Mouse (Mus musculus) hematopoietic multipotent progenitor cell, adult 10-12 weeks (in vitro differentiated cells): Measurements from ENCODE around the gene Prss33. TPM values are rescaled to one million over a fixed set of nuclear protein-coding genes. Genes with fewer than 3 reads are reported as not detected.

Source experiments
- polyA plus RNA-seq: library from polyadenylated mRNA; stranded (reverse); fragments of >175 nt; gene quantifications from 2 replicates; pipeline ENCODE4 v1.2.3, GENCODE M21; 2012; ENCODE audit warnings: low replicate concordance

Prss33 gene
- 0.54 and 1.6 TPM in 2 replicates for polyA plus RNA-seq

GRCm38 (mm10) chr17:23836006-23836575, at the start of gene Prss33:
TSS of gene Prss33 (minus strand) at chr17:23836056.

GRCm38 (mm10) chr17:23880576-23880975, 44.7 kb upstream of the Prss33 start, which contains the start of the genes Dcpp1 and Dcpp2:
TSS of gene Dcpp1 (plus strand) at chr17:23880876.
TSS of gene Dcpp2 (plus strand) at chr17:23880880.

GRCm38 (mm10) chr17:23867756-23868155, 31.9 kb upstream of the Prss33 start, which contains the start of gene Prss21:
TSS of gene Prss21 (plus strand) at chr17:23868056.

GRCm38 (mm10) chr17:23843812-23844273, 8.0 kb upstream of the Prss33 start, which contains the start of the genes Prss32 and Prss41:
TSS of gene Prss32 (plus strand) at chr17:23843855.
TSS of gene Prss41 (minus strand) at chr17:23844172.

GRCm38 (mm10) chr17:23829064-23829619, 6.7 kb downstream of the Prss33 start, which contains the start of gene Elob:
TSS of gene Elob (minus strand) at chr17:23829136.

GRCm38 (mm10) chr17:23790269-23791078, 45.4 kb downstream of the Prss33 start, which contains the start of gene Srrm2:
TSS of gene Srrm2 (plus strand) at chr17:23790532.

GRCm38 (mm10) chr17:23785561-23786471, 50.0 kb downstream of the Prss33 start, which contains the start of gene Flywch2:
TSS of gene Flywch2 (minus strand) at chr17:23786081.

Other genes starting within 250 kb of the Prss33 start
- gene Zfp13, start 236.6 kb downstream of the Prss33 start, polyA plus RNA-seq, result 0.14 and 0.28 TPM in 2 replicates
- gene Zscan10, start 235.2 kb downstream of the Prss33 start, polyA plus RNA-seq, result not detected in 2 replicates
- gene Mmp25, start 190.8 kb downstream of the Prss33 start, polyA plus RNA-seq, result 6.0 and 11.0 TPM in 2 replicates
- 0.13 and 0.51 TPM in 2 replicates for gene Bicdl2, start 175.6 kb downstream of the Prss33 start, polyA plus RNA-seq
- gene Hcfc1r1, start 162.5 kb downstream of the Prss33 start, polyA plus RNA-seq, result 312 and 318 TPM in 2 replicates
- 35.4 and 57.0 TPM in 2 replicates for gene Thoc6, start 162.2 kb downstream of the Prss33 start, polyA plus RNA-seq
- 5.3 and 7.1 TPM in 2 replicates for gene Tnfrsf12a, start 158.6 kb downstream of the Prss33 start, polyA plus RNA-seq
- gene Cldn6, start 156.8 kb downstream of the Prss33 start, polyA plus RNA-seq, result not detected in 2 replicates
- gene Cldn9, start 152.0 kb downstream of the Prss33 start, polyA plus RNA-seq, result not detected in 2 replicates
- not detected in 2 replicates for gene 1520401A03Rik, start 113.3 kb downstream of the Prss33 start, polyA plus RNA-seq
- 73.1 and 119 TPM in 2 replicates for gene Pkmyt1, start 109.7 kb downstream of the Prss33 start, polyA plus RNA-seq
- gene Paqr4, start 95.2 kb downstream of the Prss33 start, polyA plus RNA-seq, result 3.4 and 7.7 TPM in 2 replicates
- gene Kremen2, start 90.2 kb downstream of the Prss33 start, polyA plus RNA-seq, result 0.36 and 1.4 TPM in 2 replicates
- gene Flywch1, start 64.5 kb downstream of the Prss33 start, polyA plus RNA-seq, result 45.9 and 68.9 TPM in 2 replicates
- gene Flywch2, start 50.0 kb downstream of the Prss33 start, polyA plus RNA-seq, result 2.9 and 5.6 TPM in 2 replicates
- gene Srrm2, start 45.5 kb downstream of the Prss33 start, polyA plus RNA-seq, result 277 and 500 TPM in 2 replicates
- 50.9 and 630 TPM in 2 replicates for gene Elob, start 6.9 kb downstream of the Prss33 start, polyA plus RNA-seq
- 0.10 TPM in 1 of 2 replicates, not detected in the other for gene Prss32, start 7.8 kb upstream of the Prss33 start, polyA plus RNA-seq
- 2.9 and 3.0 TPM in 2 replicates for gene Prss41, start 8.1 kb upstream of the Prss33 start, polyA plus RNA-seq
- 0.15 TPM in 1 of 2 replicates, not detected in the other for gene Prss21, start 32.0 kb upstream of the Prss33 start, polyA plus RNA-seq
- gene Dcpp1, start 44.8 kb upstream of the Prss33 start, polyA plus RNA-seq, result not detected in 2 replicates
- gene Dcpp2, start 44.8 kb upstream of the Prss33 start, polyA plus RNA-seq, result not detected in 2 replicates
- gene Dcpp3, start 81.4 kb upstream of the Prss33 start, polyA plus RNA-seq, result not detected in 2 replicates
- not detected in 2 replicates for gene Sbp, start 105.6 kb upstream of the Prss33 start, polyA plus RNA-seq
- gene Sbpl, start 119.2 kb upstream of the Prss33 start, polyA plus RNA-seq, result not detected in 2 replicates
- 0.91 and 1.5 TPM in 2 replicates for gene Prss30, start 144.5 kb upstream of the Prss33 start, polyA plus RNA-seq
- 0.17 TPM in 1 of 2 replicates, not detected in the other for gene Prss22, start 162.0 kb upstream of the Prss33 start, polyA plus RNA-seq
- gene Prss27, start 202.1 kb upstream of the Prss33 start, polyA plus RNA-seq, result not detected in 2 replicates
- gene Kctd5, start 237.4 kb upstream of the Prss33 start, polyA plus RNA-seq, result 10.8 and 27.4 TPM in 2 replicates